Mouse (Mus musculus) CH12.LX (cell line): ENCODE results near the gene Noto.

ENCODE experiments used
- CTCF ChIP-seq, 2 experiments: IDR thresholded peaks in 1 of 2; conservative IDR thresholded peaks in 1 of 2; 2 replicates each; pipeline ENCODE4 v1.5.1; 2011 to 2012; ENCODE audit warnings: low read depth in 2 of 2, low read length in 2 of 2, improper control_type of control experiment in 1 of 2, inconsistent platforms in 1 of 2, mild to moderate bottlenecking in 1 of 2, moderate library complexity in 1 of 2
- E2F4 ChIP-seq: IDR thresholded peaks from 2 replicates; pipeline ENCODE4 v1.6.1; 2011; ENCODE audit warnings: low read depth, low read length, improper control_type of control experiment; ENCODE audit not compliant: insufficient replicate concordance
- EP300 ChIP-seq: IDR thresholded peaks from 2 replicates; pipeline ENCODE4 v1.6.1; 2011; ENCODE audit warnings: low read length, improper control_type of control experiment
- JUND ChIP-seq: conservative IDR thresholded peaks from 2 replicates; pipeline ENCODE4 v1.6.1; 2011; ENCODE audit warnings: low read depth, low read length, improper control_type of control experiment
- MAX ChIP-seq: IDR thresholded peaks from 2 replicates; pipeline ENCODE4 v1.6.1; 2011; ENCODE audit warnings: low read length, improper control_type of control experiment
- MYC ChIP-seq: IDR thresholded peaks from 2 replicates; pipeline ENCODE4 v1.6.1; 2011; ENCODE audit warnings: low read depth, mild to moderate bottlenecking, improper control_type of control experiment, low read length
- POLR2A ChIP-seq: IDR thresholded peaks from 2 replicates; pipeline ENCODE4 v1.6.1; 2011; ENCODE audit warnings: low read depth, mild to moderate bottlenecking, improper control_type of control experiment, low read length
- POLR2AphosphoS2 ChIP-seq: IDR thresholded peaks from 2 replicates; pipeline ENCODE4 v1.6.1; 2011; ENCODE audit warnings: low read depth, low read length, improper control_type of control experiment
- USF1 ChIP-seq: IDR thresholded peaks from 2 replicates; pipeline ENCODE4 v1.6.1; 2014; ENCODE audit warnings: low read depth, mild to moderate bottlenecking, inconsistent platforms, low read length, improper control_type of control experiment
- ZKSCAN1 ChIP-seq: IDR thresholded peaks from 2 replicates; pipeline ENCODE4 v1.6.1; 2012; ENCODE audit warnings: low read depth, inconsistent platforms, low read length, improper control_type of control experiment, borderline replicate concordance

GRCm38 (mm10) chr6:85382791-85383190 is 40.9 kb upstream of the Noto start:
- TF ChIP-seq JUND: no peak
- TF ChIP-seq MYC: no peak
- no peak for TF ChIP-seq CTCF (conservative IDR thresholded peaks at IDR 0.05 in 1 of 2, IDR thresholded peaks at IDR 0.05 in 1 of 2; ENCODE audit: low read depth in 2 of 2, low read length in 2 of 2)
- TF ChIP-seq EP300: no peak
- no peak for TF ChIP-seq E2F4
- TF ChIP-seq POLR2A: no peak
- TF ChIP-seq POLR2AphosphoS2: no peak
- no peak for TF ChIP-seq USF1
- TF ChIP-seq MAX: no peak
- TF ChIP-seq ZKSCAN1: no peak
